Mouse (Mus musculus) neural tube, postnatal 0 days (tissue): ENCODE data around the gene Nenf. TPM values are rescaled to one million over a fixed set of nuclear protein-coding genes. Genes with fewer than 3 reads are reported as not detected.

Experiments used
- polyA plus RNA-seq: library from polyadenylated mRNA; unstranded; fragments of >200 nt; fragmentation: Nextera tagmentation; extraction: Ambion mirVana; gene quantifications from 2 replicates; pipeline ENCODE4 v1.2.1, GENCODE M21; 2015

Gene Nenf
- 204 and 207 TPM in 2 replicates for polyA plus RNA-seq

DNA sequence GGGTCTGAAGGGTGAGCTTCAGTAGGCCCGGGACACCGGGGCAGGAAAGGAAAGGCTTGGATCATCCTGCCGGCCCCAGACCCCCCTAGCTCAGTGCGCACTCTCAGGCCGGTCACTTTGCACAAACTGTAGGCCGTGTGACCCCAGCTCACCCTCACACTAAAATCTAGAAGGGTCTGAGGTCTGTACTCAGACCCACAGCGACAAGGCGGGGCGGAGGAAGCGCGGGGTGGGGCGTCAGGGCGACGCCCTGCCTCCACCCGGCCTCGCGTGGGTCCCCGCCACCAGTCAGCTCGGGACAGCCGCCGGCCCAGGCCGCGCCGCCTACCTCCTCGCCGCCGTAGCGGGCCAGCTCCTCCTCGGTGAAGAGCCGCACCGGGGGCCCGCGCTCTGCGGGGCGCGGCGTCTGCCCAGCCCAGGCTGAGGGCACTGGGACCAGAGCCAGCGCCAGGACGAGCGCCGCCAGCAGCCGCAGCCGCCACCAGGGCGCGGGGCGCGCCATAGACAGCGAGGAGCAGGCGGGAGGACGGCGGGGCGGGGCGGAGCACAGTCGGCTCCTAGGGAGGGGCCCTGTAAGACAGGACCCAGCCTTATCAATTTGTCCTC, at the start of gene Nenf:
Gene Nenf, minus strand, starts transcription at position 604 of the 606 bp plus-strand sequence.

GRCm38 (mm10) chr1:191325726-191326232, 7.8 kb upstream of the Nenf start, which contains the start of gene Tmem206:
Gene Tmem206 (plus strand): TSS chr1:191325912.

Other genes starting within 250 kb of the Nenf start
- gene Batf3, start 220.3 kb downstream of the Nenf start, polyA plus RNA-seq = 9.0 and 9.2 TPM in 2 replicates
- gene Fam71a, start 153.4 kb downstream of the Nenf start, polyA plus RNA-seq = not detected in 2 replicates
- 1.3 and 2.1 TPM in 2 replicates for gene Atf3, start 100.2 kb downstream of the Nenf start, polyA plus RNA-seq
- 19.4 and 22.4 TPM in 2 replicates for gene Tmem206, start 7.7 kb upstream of the Nenf start, polyA plus RNA-seq
- 13.9 and 18.5 TPM in 2 replicates for gene Ppp2r5a, start 85.1 kb upstream of the Nenf start, polyA plus RNA-seq